Mouse (Mus musculus) stomach, postnatal 0 days (tissue): ENCODE results near the gene Pygo1. TPM values are rescaled to one million over a fixed set of nuclear protein-coding genes. Genes with fewer than 3 reads are reported as not detected.
A peak's percentile ranks its signal among the peaks of the same experiment; 100 is the strongest.

ENCODE experiments used
- ATAC-seq: fragments of 200-750 bp; cut with Nextera tagmentation; 2 replicates; pipeline ENCODE4 v1.8.0; 2017; ENCODE audit not compliant: low FRiP score, low TSS enrichment
- DNase-seq: peaks from one replicate; pipeline ENCODE4 v3.0.0-alpha.2; 2016; ENCODE audit warnings: low spot score
- H3K27ac ChIP-seq: fragments of 300-500 bp; sonication (generic); replicated peaks from 2 replicates; pipeline ENCODE4 v1.5.1; 2014; ENCODE audit warnings: mild to moderate bottlenecking, control low read depth
- H3K27me3 ChIP-seq: fragments of 300-500 bp; sonication (generic); 2 replicates; pipeline ENCODE4 v1.6.1; 2014; ENCODE audit warnings: low read length; ENCODE audit not compliant: control insufficient read depth, insufficient read depth
- H3K36me3 ChIP-seq: fragments of 300-500 bp; sonication (generic); 2 replicates; pipeline ENCODE4 v1.6.1; 2014; ENCODE audit warnings: low read length, mixed read lengths; ENCODE audit not compliant: control insufficient read depth, insufficient read depth
- H3K4me1 ChIP-seq: fragments of 300-500 bp; sonication (generic); replicated peaks from 2 replicates; pipeline ENCODE4 v1.6.1; 2014; ENCODE audit warnings: antibody characterized with exemption; ENCODE audit not compliant: control insufficient read depth, insufficient read depth
- H3K4me2 ChIP-seq: fragments of 300-500 bp; sonication (generic); replicated peaks from 2 replicates; pipeline ENCODE4 v1.6.1; 2014; ENCODE audit warnings: low read depth, mild to moderate bottlenecking, control low read depth, moderate library complexity
- H3K4me3 ChIP-seq: fragments of 300-500 bp; sonication (generic); 2 replicates; pipeline ENCODE4 v1.5.1; 2014; ENCODE audit warnings: low read depth, low read length, control low read depth
- H3K9ac ChIP-seq: fragments of 300-500 bp; sonication (generic); 2 replicates; pipeline ENCODE4 v1.6.1; 2014; ENCODE audit warnings: mild to moderate bottlenecking, low read length, control low read depth, mixed read lengths
- H3K9me3 ChIP-seq: fragments of 300-500 bp; sonication (generic); 2 replicates; pipeline ENCODE4 v1.6.1; 2016; ENCODE audit warnings: low read length; ENCODE audit not compliant: control insufficient read depth
- CTCF ChIP-seq: IDR thresholded peaks from 2 replicates; pipeline ENCODE4 v1.5.1; 2016; ENCODE audit warnings: antibody characterized with exemption, low read depth, mild to moderate bottlenecking, moderate library complexity
- EP300 ChIP-seq: optimal IDR thresholded peaks from 2 replicates; pipeline ENCODE3; 2016; ENCODE audit warnings: antibody characterized with exemption
- WGBS: fragments of 180-500 bp; shearing (Covaris S2); extraction: QIAGEN DNeasy Blood & Tissue Kit; methylation state at CpG from one replicate; pipeline ENCODE4 v1.1.7; 2014; 5-methylcytosine and 5-hydroxymethylcytosine counted together
- polyA plus RNA-seq: library from polyadenylated mRNA; unstranded; fragments of >200 nt; fragmentation: Nextera tagmentation; extraction: Ambion mirVana; gene quantifications from 2 replicates; pipeline ENCODE4 v1.2.1, GENCODE M21; 2015

The Pygo1 gene
- polyA plus RNA-seq, 1 experiment from 2014 or later = 1.1 TPM

DNA sequence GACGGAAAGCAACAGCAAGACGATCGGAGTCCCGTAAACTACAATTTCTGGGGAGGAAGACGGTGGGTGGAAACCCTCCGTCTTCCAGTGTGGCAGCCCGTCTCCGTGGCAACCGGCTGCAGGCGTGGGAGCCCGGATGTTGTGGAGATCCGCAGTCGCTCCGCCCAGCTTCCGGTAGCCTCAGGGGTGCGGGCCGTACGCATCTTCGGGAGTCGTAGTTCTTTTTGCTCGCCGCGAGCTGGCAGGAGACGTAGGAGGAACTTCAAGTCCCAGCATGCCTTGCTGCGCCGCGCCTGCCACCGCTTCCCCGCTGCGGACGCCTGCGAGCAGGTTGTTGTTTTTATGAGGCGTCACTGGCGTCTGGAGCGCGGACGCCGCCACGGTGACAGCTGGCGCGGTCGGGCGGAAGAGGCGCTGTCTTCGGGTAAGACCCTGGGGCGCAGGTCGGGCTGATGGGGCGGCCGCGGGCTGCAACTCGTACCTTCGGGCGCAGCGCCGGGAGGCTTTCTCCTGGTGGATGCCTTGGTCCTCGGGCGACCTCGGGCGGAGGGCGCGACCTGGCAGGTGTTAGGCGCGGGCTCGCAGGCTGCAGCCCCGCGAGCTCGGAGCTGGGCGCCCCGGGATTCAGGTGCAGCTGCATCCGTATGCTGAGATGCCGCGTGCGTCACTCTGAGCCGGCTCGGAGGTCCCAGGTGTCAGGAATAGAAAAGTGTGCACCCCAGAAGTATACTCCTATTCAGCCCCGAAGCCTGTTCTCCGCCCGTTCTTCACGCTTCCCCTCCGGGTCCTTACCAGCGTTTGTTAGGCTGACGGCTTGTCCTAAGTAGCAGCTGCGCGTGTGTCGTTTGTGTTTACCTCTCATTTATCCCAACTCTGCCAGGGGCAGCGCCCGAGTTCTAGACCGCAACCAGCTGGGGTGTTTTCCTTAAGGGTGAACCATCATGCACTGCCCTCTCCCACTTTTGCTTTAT is 60.1 kb downstream of the Pygo1 start, which contains the start of the genes Ccpg1os and Ccpg1:
TSS of gene Ccpg1os (minus strand) at position 133 of the 971 bp plus-strand sequence.
TSS of gene Ccpg1 (plus strand) at position 180 of the 971 bp plus-strand sequence.
- Histone ChIP-seq H3K9me3 (no peaks in the 10 kb centered on the region), H3K4me3 (peak within 1 kb of the TSS; percentile 85), H3K9ac (peak within 1 kb of the TSS; percentile 84), H3K4me2 (peak within 1 kb of the TSS; percentile 78), H3K4me1 (no peaks in the 10 kb centered on the region), H3K27ac (peak within 1 kb of the TSS; percentile 58), H3K27me3 (no peaks in the 10 kb centered on the region), H3K36me3 (no peaks in the 10 kb centered on the region)
- ATAC-seq (peak; percentile 100), DNase-seq (peak; percentile 96)
- TF ChIP-seq EP300 = no peak
- TF ChIP-seq CTCF = peak; percentile 40
- WGBS = under 1% methylated on average over 81 of the region's 88 CpGs

DNA sequence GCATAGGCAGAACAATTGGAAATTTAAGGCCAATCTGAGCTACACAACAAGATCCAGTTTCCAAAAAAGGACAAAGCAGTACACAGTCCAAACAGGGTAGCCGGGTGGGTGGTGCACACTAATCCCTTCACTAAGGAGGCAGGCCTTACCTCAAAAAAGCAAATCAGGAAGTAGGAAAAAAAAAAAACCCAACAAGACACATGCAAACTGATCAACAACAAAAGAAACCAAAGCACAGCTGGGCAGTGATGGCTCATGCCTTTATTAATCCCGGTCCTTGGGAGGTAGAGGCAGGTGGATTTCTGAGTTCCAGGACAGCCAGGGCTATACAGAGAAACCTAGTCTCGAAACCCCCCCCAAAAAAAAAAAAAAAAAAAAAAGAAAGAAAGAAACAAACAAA is 62.3 kb downstream of the Pygo1 start:
- no peak for ATAC-seq
- 60% methylated on average over 3 of the region's 3 CpGs for WGBS

DNA sequence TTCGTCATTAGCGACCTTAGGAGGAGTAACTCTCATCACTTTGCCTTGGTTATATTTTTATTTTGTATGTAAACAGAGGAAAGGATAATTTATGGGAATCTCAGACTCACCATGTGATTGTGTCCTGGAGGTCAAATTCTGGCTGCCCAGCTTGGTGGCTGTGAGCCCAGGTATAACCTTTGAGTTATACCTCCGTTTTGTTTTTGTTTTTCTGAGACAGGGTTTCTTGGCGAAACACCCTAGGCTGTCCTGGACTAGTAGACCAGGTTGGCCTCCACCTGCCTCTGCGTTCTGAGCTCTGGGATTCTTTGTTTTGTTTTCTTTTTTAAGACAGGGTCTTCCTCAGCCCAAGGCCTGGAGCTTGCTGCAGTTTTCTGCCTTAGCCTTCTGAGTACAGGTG is 63.3 kb downstream of the Pygo1 start:
- DNase-seq (no peak), ATAC-seq (no peak)
- Histone ChIP-seq H3K4me2 (no peak overlapping the region), H3K9me3 (no peaks in the 10 kb centered on the region), H3K36me3 (no peaks in the 10 kb centered on the region), H3K9ac (no peak overlapping the region), H3K4me1 (no peaks in the 10 kb centered on the region), H3K27me3 (no peaks in the 10 kb centered on the region), H3K27ac (no peak overlapping the region), H3K4me3 (no peak overlapping the region)
- 87% methylated on average over 5 of the region's 5 CpGs for WGBS
- TF ChIP-seq CTCF = no peak
- TF ChIP-seq EP300 = no peak

More for the DNA sequence above, 62.3 kb downstream of the Pygo1 start:
- H3K9me3 ChIP-seq = no peaks in the 10 kb centered on the region
- H3K27me3 ChIP-seq = no peaks in the 10 kb centered on the region
- no peak overlapping the region for H3K4me3 ChIP-seq
- H3K27ac ChIP-seq = no peak overlapping the region
- no peak overlapping the region for H3K4me2 ChIP-seq
- H3K4me1 ChIP-seq = no peaks in the 10 kb centered on the region
- DNase-seq = no peak
- no peak overlapping the region for H3K9ac ChIP-seq
- TF ChIP-seq CTCF (no peak), EP300 (no peak)
- H3K36me3 ChIP-seq = no peaks in the 10 kb centered on the region

DNA sequence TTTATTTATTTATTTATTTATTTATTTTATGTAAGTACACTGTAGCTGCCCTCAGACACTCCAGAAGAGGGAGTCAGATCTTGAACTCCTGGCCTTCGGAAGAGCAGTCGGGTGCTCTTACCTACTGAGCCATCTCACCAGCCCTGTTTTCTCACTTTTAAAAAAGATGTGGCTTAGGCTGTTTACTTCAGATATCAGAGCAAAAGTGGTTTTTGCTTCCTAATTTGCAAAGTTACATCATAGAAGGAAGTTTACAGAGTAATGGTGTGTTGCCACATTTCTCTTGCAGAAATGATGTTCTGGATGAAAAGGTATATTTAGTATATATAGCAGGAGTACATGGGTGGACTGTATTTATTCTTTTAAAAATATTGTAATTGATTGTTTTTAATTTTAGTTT is 66.0 kb downstream of the Pygo1 start:
- no peaks in the 10 kb centered on the region for H3K9me3 ChIP-seq
- H3K4me2 ChIP-seq = no peak overlapping the region
- 92% methylated on average over 2 of the region's 2 CpGs for WGBS
- H3K4me1 ChIP-seq = no peaks in the 10 kb centered on the region
- H3K9ac ChIP-seq = no peak overlapping the region
- H3K36me3 ChIP-seq = no peaks in the 10 kb centered on the region
- ATAC-seq = no peak
- H3K27me3 ChIP-seq = no peaks in the 10 kb centered on the region
- no peak for DNase-seq
- TF ChIP-seq CTCF (no peak), EP300 (no peak)
- H3K27ac ChIP-seq = no peak overlapping the region
- H3K4me3 ChIP-seq = no peak overlapping the region

DNA sequence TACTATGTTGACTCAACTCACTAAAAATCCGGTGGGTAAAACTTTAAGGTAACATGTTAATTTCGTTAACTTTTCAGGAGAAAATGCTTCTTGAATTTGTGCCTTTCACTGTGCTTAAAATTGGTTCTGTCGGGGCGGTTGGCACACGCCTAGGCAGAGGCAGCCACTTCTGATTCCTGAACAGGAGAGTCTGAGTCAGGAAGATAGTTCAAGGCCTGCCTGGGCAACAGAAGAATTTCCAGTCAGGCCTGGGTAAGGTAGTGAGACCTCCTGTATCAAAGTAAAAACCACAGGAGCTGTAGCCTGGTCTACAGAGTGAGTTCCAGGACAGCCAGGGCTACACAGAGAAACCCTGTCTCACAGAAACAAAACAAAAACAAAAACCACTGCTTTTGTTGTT is 67.1 kb downstream of the Pygo1 start:
- WGBS = 89% methylated on average over 5 of the region's 5 CpGs
- Histone ChIP-seq H3K9ac (no peak overlapping the region), H3K9me3 (no peaks in the 10 kb centered on the region), H3K27me3 (no peaks in the 10 kb centered on the region), H3K27ac (no peak overlapping the region), H3K4me3 (no peak overlapping the region), H3K4me1 (no peaks in the 10 kb centered on the region), H3K4me2 (no peak overlapping the region), H3K36me3 (no peaks in the 10 kb centered on the region)
- DNase-seq = no peak
- ATAC-seq = no peak
- TF ChIP-seq EP300 = no peak
- no peak for TF ChIP-seq CTCF

DNA sequence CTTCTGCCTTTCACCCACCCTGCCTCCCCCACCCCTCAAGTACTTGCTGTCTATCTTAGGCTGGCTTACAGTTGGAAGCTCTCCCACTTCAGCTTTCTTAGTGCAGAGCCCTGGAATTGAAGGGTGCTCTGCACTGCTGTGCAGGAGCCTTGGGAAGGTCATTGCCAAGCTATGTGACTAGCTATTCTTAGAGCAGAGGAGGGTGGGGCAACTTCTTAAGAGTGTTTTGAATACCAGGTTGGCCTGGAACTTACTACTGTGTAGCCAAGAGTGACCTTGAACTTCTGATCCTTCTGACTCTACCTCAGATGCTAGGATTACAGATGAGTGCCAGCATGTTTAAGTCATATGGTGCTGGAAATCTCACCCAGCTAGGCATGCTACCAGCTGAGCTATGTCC is 70.7 kb downstream of the Pygo1 start:
- no peaks in the 10 kb centered on the region for H3K4me1 ChIP-seq
- H3K4me2 ChIP-seq = no peak overlapping the region
- no peak overlapping the region for H3K27ac ChIP-seq
- no peak overlapping the region for H3K9ac ChIP-seq
- H3K4me3 ChIP-seq = no peak overlapping the region
- no peak for ATAC-seq
- H3K27me3 ChIP-seq = no peaks in the 10 kb centered on the region
- H3K9me3 ChIP-seq = no peaks in the 10 kb centered on the region
- no peak for TF ChIP-seq EP300
- TF ChIP-seq CTCF = no peak
- no peak for DNase-seq
- H3K36me3 ChIP-seq = no peaks in the 10 kb centered on the region
